Mouse (Mus musculus): ENCODE results near the gene Rgs6.
A peak's percentile ranks its signal among the peaks of the same experiment; 100 is the strongest.

The Rgs6 gene

DNA sequence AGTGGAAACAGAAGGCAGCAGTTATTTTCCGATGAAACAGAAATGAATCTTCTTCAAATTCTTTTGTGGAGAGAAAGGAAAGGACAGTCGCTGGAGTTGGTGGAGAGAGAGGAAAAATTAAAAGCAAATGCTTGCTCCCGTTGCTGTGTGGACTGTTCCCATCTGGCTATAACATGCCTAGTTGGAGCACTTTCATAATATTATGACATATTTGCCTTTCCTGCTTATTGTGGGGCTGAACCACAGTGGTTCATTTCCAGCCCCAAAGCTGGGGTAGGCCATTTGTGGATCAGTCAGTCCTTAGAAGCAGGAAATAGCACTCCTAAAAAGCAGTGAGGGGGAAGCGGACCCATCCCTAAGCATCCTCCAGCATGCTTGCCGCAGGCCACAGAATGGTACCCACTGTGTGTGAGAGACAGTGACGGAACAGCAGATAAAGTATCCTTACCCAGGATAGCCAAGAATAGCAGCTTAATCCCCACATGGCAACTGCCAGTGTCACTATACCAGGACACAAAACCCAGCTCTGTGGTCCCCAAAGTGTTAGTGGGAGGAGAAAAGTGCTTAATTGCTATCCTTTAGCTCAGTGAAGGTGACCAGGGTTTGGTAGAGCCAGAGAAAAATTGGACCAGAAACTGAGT lies 456.0 kb downstream of the Rgs6 start:
- no peak for DNase-seq

- no peak for DNase-seq
These were observed 456.5 kb downstream of the Rgs6 start for GRCm38 (mm10) chr12:83044621-83044990.

GRCm38 (mm10) chr12:83045001-83045531 lies 457.0 kb downstream of the Rgs6 start:
- peak; percentile 42 to 65 for DNase-seq

DNA sequence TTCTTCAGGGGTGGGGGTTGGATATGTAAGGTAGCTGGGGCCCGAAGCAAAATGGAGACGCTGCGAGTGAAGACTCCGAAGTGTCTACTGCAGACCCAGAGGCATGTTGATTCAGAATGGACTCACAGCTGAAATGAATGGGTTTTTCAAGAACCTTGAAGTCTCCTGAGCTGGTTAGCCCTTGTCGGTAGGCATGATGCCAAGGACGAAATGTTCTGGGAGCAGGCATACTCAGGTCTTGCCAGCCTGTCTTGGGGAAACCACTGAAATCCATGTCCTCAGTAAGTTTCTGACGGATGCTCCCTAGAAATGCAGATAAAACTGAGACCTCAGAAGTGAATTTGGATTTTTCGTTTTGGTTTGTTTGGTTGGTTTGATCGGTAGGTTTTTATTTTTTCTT lies 458.6 kb downstream of the Rgs6 start:
- DNase-seq = no peak

- no peak for DNase-seq
These were observed 459.6 kb downstream of the Rgs6 start for GRCm38 (mm10) chr12:83047710-83048109.

GRCm38 (mm10) chr12:83050514-83050913 lies 462.4 kb downstream of the Rgs6 start:
- DNase-seq = no peak

DNA sequence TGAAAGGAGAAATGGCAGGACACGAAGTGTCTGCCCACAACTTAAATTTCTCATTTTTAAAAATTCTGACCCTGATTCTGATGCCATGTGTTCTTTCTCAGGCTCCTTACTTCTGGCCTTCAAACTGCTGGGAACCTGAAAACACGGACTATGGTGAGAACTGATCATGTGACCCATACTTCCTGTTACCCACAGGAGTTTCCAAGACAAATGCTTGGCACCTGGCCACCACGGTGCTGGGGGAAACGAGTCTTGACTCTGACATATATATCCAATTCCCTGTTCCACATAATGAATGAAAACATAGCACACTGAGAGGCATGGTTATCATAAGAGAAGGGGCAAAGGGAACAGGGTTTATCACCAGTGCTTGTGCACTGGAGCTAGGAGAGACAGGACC lies 464.3 kb downstream of the Rgs6 start:
- no peak for DNase-seq

DNA sequence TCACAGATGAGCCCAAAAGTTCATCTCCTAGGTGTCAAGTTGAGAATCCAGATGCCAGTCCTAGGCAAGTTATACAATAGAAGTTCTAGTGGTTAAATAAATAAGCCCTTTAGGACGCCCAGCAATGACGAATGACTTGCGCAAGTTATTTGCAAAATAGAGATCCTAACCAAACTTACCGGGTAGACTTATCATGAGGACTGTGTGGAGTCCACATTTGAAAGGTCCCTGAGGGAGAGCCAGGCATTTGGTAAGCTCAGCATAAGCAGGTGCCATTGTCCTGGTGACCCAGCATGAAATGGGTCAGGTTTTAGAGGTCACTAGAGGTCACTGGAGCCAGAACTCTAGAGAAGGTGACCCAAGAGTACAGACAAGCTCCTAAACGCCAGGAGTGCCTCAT lies 467.6 kb downstream of the Rgs6 start:
- no peak for DNase-seq

DNA sequence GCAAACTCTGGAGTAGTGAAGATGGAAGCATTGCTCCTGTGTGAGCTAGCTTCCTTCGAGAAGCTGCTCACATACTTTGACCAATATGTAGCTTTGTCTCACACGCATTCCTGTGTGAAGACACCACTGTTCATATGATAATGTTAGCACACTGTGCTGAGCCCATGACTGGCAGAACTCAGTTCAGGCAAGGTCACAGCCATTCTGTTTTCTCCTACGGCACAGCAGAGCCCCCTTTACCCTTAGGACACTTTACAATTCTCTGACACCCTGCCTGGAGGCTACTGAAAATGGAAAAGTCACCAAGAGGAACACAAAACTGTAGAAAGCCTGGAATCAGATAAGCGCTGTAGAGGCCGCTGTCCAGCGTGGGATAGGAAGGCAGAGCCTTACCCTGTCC lies 478.3 kb downstream of the Rgs6 start:
- DNase-seq = no peak

DNA sequence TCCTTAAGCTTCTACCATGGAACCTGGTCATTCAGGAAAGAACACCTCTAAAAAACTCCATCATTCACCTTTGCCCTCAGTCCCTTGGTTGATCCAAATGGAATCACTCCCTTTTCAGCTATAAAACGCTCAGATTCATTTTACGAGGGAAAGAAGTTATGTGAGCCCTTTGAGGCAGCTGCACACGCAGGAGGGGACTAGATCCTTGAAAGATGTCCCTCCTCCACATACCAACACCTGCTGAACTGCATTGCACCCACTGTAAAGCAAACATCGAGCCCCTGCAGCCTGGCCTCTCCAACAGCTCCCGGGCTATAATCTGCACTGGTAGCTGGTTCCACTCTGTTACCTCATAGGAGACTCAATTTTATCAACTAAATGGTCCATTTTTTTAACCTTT lies 482.8 kb downstream of the Rgs6 start:
- DNase-seq = no peak

GRCm38 (mm10) chr12:83072181-83072887 lies 484.2 kb downstream of the Rgs6 start:
- peak in 1 of 2 experiments; percentile 8 for DNase-seq

DNA sequence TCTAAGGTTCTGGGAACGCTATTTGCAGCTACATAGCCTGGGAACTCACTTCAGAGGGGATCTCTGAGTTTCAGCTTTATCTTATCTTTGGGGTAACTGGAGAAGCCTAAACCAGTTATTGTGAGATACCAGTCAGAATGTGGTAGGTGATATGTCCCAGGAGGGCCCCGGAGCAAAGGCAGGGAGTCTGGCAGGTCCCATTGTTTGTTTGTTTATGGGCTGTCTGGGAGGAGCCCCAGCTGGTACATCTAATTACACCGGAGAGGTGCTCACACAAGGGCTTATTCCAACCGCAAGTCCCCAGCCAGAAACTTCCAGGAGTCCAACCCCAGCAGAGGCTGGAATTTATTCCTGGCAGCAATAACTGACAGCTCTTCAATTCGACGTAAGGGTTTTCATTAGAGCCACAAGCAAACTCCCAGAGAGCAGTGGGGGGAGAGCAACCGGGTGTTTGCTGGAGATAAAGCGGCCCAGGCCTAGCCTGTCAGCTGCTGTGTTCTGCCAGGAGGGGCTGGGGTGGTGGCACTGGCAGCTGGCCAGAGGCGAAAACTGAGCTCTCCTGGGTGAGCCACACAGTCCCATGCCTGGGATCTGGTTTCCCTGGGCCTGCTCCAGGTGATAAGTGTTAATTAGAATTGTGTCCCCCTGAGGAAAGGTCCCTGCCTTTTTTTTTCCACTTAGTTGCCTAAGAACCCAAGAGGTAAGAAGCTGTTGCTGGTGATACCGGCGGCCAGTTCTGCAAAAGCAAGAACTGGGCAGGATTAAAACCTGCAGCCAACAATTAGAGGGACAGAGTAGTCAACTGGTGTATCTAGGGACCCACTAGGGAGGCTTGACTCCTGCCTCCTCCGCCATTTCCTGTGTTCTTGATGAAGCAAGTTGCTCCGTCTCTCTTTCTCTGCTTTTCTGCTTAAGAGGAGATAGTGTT lies 485.1 kb downstream of the Rgs6 start:
- DNase-seq = peak; percentile 11 to 55

DNA sequence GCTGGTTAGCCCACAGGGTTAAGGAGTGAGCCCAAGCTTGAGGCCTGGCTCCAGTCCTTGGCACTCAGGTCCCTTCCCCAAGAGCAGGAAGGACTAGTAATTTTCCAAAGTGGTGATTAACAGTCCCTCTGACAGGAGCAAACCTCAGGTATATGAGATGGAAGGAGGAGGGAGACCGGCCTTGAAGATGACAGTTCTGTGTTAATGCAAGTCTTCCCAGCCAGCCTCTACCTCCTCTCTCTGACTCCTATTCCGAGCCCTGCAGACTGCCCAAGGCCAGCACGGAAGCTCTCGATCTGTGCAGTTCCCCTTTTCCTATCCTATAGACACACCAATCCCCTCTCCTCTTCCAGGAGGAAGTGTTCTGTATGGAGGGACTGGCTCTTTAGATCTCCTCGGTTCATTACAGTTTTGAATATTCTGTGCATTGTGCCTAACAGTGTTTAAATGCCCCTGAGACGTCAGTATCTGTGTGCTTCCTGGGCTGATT lies 485.8 kb downstream of the Rgs6 start:
- DNase-seq = no peak

DNA sequence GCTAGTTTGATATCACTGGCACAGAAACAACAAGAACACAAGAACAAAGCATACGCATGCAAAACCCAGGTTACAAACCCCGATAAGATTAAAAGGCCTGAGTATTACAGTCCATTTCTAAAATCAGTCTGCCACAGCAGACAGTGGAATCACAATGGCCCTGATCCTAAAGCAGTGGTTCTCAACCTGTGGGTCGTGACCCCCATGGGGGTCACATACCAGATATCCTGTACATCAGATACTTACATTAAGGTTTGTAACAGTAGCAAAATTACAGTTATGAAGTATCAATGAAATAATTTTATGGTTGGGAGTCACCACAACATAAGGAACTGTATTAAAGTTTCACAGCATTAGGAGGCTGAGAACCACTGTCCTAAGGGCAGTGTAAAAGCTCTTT lies 488.1 kb downstream of the Rgs6 start:
- DNase-seq = no peak

DNA sequence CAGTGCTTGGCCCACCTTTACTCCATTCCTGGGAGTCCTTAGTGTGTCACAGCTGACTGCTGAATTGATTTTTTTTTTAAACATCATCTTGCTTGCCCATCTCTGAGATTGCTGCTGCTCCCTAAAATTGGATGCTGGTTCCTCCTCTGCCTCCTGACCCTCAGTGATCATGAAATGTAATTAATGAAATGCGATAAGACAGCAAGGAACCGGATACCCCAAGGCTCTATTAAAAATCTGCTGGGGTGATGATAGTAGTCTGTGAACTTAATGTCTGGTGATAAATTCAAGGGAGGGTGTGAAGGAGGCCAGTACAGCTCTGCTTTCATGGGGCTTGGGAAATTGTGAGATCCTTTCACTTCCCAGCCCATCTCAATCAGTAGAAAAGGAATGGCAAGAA lies 489.4 kb downstream of the Rgs6 start:
- no peak for DNase-seq

DNA sequence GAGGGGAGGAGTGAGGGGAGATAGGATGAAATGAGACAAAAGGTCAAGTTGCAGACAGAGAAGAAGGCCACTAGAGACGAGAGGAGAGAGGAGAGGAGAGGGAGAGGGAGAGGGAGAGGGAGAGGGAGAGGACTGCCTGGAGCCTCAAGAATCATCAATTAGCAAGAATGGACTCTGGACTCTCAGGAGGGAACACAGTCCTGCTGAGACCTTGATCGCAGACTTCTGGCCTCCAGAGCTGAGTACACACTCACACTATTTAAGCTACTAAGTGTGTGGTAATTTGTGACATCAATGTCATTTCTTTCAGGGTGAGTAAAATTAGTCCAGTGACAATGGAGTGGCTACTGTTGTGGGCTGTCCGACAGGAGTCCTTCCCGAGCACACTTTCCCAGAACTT lies 495.3 kb downstream of the Rgs6 start:
- DNase-seq = no peak

GRCm38 (mm10) chr12:83084614-83085013 lies 496.5 kb downstream of the Rgs6 start:
- no peak for DNase-seq

DNA sequence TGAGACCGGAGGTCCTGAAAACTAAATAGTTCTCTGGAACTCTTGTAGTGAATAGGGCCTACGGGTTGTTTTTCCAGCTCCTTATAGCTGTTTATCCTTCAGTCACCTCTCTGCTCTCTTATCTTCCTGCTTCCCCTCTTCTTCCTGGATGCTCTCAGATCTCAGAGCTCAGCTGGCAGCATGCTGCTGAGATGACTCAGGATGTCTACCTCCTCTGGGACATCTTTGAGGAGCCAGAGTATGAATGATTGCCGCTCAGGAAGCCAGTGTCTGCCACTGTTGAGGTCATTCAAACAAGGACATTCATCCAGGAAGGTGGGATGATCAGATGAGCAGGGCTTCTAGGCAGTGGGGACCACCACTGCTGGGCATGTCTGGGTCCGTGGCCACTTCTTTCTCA lies 498.9 kb downstream of the Rgs6 start:
- peak; percentile 18 to 64 for DNase-seq

DNA sequence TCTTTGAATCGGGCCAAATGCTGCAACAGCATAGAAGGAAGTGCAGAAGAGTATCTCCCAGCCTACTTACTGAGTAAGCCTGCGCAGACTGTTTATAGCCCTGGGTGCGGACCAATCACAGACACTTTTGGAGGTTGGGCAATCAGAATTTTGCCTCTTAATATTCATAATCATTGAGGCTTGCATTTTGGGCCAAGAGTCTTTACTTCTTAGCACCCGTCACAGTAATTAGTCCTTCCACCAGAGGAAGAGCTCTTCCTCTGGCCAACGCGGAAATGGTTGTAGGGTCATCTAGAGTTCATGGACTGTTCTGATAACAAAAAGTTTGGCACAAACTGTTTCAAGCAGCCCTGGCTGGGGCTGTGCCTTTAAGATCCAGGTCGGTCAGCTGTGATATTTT lies 499.5 kb downstream of the Rgs6 start:
- peak; percentile 45 to 61 for DNase-seq

GRCm38 (mm10) chr12:83092001-83092400 lies 503.9 kb downstream of the Rgs6 start:
- DNase-seq = no peak

- DNase-seq = no peak
These were observed 509.7 kb downstream of the Rgs6 start for GRCm38 (mm10) chr12:83097787-83098186.

DNA sequence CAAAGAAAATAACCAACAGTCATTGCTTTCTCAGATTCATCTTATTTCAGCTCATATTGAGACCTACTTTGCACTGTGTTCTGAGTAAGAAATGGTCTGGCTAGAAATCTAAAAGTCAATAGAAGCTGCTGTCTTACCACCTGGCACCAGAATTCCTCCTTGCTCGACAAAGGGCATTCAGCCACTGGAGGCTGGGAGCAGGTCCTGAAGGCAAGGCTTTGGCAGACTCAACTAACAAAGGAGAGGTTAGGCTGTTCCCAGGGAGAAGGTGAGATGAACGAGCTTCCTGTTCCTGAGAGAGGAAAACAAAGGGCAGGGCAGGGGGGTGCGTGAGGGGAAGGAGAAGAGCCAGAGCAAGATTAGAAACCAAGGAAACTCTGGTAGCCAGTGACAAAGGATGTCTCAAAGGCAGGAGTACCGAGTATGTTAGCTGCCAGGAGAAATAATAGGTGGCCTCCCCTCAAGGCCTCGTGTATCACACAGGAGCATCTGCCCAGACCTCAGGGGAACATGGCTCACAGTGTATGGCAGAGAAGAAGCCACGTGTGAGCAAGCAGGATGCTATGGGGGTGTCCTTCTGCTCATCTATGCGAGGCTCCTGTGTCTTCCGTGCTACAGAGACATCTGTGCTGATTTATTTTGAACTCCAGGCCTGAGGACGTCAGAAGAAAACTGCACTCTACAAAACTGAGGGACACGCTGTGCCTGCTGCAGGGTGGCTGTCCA lies 510.7 kb downstream of the Rgs6 start:
- DNase-seq = no peak

GRCm38 (mm10) chr12:83099920-83100319 lies 511.8 kb downstream of the Rgs6 start:
- peak in 1 of 2 experiments; percentile 8 for DNase-seq

All from kidney, postnatal 25 days (tissue).